Mouse (Mus musculus) heart, adult 2 months (tissue): ENCODE measurements around the gene Gzmk.

Experiments used
- CTCF ChIP-seq: fragments of 200-600 bp; IDR thresholded peaks from 2 replicates; pipeline ENCODE4 v1.8.1; 2022; ENCODE audit warnings: antibody characterized with exemption, mild to moderate bottlenecking, moderate library complexity
- EP300 ChIP-seq: fragments of 200-500 bp; IDR thresholded peaks from 2 replicates; pipeline ENCODE4 v1.6.1; 2011; ENCODE audit warnings: low read depth, low read length, control low read depth; ENCODE audit not compliant: insufficient read depth
- POLR2A ChIP-seq: fragments of 200-500 bp; IDR thresholded peaks from 2 replicates; pipeline ENCODE4 v1.6.1; 2011; ENCODE audit warnings: mild to moderate bottlenecking, low read depth, low read length, control low read depth; ENCODE audit not compliant: insufficient read depth

GRCm38 (mm10) chr13:113266495-113266951 is 40.8 kb upstream of the Gzmk start:
- TF ChIP-seq EP300: no peak
- TF ChIP-seq CTCF: peak; percentile 98
- TF ChIP-seq POLR2A: no peak
